Mouse (Mus musculus): ENCODE measurements at regions not wholly inside any gene's neighbourhood (a gene's known extent, or its start where the extent isn't known, plus 50 kb on each side); places are given as distances from the start of the nearest gene placed in this dataset.

- TF ChIP-seq CTCF (IDR thresholded peaks at IDR 0.05; ENCODE audit: low read depth, low read length): no peak
- TF ChIP-seq POLR2A (IDR thresholded peaks at IDR 0.05; ENCODE audit: insufficient read depth, low read length): no peak
Measured at GRCm38 (mm10) chr14:48068641-48069040, 52.0 kb upstream of the Peli2 start.
